Mouse (Mus musculus) liver, postnatal 0 days (tissue): ENCODE results near the gene Ptprf.

Experiments used
- CTCF ChIP-seq: sonication (generic); IDR thresholded peaks from 2 replicates; pipeline ENCODE4 v1.5.1; 2016; ENCODE audit warnings: antibody characterized with exemption, low read depth
- EP300 ChIP-seq: IDR thresholded peaks from 2 replicates; pipeline ENCODE4 v1.6.1; 2016; ENCODE audit warnings: antibody characterized with exemption, low read depth, mild to moderate bottlenecking

DNA sequence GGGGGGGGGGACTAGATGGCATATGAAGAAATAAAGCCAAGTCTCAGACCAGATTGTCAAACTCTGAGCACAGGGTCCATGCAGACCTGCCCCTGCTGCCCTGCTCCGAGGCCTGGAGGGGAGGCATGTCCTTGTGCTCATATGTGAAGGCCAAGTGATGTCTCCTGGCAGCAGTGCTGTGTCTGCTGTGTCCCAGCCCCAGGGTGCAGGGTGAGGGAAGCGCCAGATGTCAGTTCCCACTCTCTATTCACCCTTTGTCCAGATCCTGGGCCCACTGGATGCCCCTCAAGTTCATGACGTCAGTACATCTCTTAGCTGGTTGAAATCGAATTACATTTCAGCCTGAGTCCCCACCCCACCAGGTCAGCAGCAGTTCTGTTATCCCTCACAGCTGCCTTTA lies 3.6 kb upstream of the Ptprf start:
- TF ChIP-seq CTCF (no peak), EP300 (no peak)
